Mouse (Mus musculus) activated CD4-positive, CD25-positive, alpha-beta regulatory T cell, adult 4 months (primary cell): Measurements from ENCODE around the gene Smad3. TPM values are rescaled to one million over a fixed set of nuclear protein-coding genes. Genes with fewer than 3 reads are reported as not detected.

Experiments used
- ATAC-seq: one replicate; pipeline ENCODE4 v1.8.0; 2017
- polyA plus RNA-seq, 2 experiments: library from polyadenylated mRNA; unstranded; fragments of 100-300 nt; shearing (Covaris generic); gene quantifications; one replicate each; pipeline ENCODE4 v1.2.1; 2017

Smad3 gene
- polyA plus RNA-seq, 2 experiments from 2014 or later = 15.0 to 16.8 TPM

DNA sequence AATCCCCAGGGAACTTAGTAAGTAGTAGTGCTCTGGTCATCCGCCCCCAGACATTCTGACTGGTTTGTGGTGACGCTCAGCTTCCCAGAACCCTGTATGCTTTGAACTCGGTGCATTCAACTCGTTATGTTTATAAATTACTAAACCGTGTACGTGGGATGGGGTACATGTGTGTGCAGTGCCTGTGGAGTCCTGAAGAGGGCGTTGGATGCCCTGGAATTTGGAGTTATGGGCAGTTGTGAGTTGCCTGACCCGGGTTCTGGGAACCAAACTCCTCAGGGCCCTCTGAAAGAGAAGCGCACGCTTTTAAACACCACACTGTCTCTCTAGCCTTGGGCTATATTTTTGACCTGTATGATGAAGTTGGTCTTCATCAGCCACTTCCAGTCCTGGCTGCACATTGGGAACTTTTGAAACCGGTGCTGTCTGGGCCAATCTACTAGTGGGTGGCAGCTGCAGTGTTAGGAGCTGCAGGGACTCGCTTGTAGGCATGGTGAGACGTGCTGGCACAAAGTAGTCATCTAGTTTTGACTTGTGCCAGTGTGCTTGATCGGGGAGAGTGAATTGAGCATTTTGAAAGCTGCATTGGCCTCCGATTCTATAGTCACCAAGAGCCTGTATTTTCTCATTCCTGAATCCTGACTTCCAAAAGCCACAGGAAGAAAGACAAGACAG lies 133.8 kb downstream of the Smad3 start:
- no peak for ATAC-seq

DNA sequence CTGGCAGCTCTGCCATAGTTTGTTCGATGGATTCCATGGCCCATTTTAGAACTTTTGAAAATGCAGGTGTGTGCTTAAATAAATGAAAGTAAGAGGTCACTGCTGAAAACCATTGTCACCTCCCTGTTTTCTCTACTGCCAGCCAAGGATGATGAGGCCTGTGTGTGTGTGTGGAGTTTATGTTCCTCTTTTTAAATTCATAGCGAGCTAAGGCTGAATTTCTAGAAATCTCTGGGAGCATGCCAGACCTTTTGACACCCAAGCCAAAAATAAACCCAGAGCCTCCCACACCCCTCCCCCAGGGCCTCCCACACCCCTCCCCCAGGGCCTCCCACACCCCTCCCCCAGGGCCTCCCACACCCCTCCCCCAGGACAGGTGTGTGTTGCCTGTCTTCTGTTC lies 139.8 kb downstream of the Smad3 start:
- ATAC-seq = no peak

DNA sequence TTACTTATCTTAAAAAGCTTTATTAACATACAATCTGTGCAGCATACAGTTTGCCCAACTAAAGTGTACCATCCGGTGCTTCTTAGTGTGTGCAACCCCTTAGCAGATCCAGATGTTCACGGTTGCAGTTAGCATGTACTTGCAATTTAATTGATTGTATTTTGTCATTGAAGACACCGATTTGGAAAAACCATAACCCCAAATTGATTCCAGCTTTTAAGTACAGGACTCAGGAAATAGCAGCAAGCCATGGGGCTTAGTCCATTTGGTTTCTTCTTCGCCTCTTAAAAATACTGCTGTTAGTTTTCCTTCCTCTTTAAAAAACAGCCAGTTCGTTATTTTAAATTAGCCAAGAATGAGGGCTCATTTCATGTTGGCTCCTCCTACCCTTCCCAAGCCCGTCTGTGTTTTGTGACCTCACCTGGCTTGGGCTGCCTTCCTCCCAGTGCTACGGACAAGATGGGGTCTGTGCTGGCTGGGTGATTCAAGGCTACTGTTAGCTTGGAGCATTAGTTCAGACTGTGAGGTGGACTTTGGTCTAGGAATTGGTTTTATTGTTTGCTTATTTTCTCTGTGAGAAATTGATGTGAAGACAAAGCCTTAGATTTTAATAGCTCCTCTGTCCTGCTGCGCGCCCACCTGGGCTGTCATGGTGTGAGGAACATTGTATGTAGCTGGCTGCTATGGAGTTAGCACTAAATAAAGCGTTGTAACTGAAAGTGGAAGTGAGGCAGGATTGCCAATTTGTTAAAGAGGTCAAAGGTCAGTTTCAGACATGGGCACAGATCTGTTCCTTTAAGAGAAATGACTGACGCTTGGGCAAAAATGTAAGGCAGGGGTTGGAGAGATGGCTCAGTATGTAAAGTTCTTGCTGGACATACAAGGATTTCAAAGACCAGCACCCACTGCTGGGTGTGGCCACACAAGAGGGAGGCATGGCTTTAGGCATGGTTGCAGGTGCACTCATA lies 143.5 kb downstream of the Smad3 start:
- ATAC-seq = no peak

DNA sequence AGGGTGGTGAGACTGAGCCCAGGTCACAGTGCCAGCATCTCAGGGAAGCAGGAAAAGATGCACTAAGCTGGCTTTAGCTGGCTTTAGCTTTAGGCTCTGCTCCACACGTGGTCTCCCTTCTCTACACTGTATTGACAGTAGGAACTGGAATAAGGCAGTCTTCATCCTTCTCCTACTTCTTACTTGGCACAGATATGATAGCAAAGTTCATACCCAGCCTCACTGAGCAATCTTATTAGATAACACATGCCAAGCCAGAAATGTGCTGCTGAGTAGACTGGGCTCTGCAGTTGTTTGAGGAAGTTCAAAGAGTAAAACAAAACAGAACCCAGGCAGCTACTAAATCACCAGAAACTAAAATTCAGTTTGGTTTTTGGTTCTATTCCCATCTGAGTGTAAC lies 144.2 kb downstream of the Smad3 start:
- no peak for ATAC-seq

DNA sequence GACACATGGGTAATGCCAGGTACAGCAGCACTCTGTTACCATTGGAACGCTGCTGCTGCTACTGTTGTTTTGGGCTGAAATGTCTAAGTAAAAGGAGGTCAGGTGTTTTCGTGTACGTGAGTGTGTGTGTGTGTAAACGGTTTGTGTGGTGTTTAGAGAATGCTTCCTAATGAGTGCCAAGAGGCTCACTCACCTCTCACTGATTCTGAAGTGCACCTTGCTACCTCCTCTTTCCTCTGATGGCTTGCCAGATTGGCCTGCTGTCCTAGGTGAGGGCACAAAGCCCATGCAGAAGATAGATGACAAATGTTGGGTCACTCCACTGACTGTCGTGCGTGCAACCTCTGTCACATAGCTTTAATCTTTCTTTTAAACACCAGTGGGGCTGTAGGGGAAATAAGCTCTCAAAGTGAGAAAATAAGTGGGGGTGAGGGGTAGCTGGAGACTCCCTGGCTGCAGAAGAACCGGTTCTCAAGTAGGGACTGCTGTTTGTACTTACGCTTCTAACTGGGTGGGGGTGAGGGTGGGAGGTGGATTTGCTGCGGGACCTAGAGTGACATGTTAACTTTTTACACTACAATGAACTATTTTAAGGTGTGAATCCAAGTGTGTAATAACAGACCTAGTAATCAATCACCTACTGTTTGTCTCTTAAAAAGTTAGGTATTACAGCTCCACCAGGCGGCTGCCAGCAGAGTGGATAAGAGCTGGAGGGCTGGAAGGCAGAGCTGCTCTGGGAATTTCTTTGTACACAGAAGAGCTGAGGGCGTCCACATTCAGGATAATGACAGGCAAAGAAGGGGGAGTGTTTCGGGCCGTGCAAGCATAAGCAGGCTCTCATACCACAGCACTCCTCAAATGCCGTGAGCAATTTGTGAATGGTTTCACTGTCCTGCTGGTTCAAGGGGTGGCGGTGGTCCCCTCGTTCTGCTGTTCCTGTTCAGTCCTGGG lies 145.0 kb downstream of the Smad3 start:
- ATAC-seq = no peak

DNA sequence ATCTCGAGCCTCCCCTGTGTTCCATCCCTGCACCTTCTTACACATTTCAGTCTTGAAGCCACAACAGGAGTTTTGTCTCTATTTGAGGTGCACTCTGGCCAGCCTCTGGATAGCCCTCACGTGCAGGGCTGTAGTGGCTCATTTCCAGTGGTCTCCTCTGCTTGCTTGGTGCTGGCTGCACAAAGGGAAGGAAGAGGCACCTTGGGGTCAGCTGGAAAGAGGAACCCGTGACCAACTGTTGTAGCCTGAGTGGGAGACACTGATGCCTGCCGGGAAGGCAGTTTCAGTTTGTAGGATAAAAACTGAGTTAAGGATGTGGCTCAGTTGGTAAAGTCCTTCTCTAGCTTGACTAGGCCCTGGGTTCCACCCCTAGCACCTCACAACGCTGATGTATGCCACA lies 145.8 kb downstream of the Smad3 start:
- no peak for ATAC-seq

DNA sequence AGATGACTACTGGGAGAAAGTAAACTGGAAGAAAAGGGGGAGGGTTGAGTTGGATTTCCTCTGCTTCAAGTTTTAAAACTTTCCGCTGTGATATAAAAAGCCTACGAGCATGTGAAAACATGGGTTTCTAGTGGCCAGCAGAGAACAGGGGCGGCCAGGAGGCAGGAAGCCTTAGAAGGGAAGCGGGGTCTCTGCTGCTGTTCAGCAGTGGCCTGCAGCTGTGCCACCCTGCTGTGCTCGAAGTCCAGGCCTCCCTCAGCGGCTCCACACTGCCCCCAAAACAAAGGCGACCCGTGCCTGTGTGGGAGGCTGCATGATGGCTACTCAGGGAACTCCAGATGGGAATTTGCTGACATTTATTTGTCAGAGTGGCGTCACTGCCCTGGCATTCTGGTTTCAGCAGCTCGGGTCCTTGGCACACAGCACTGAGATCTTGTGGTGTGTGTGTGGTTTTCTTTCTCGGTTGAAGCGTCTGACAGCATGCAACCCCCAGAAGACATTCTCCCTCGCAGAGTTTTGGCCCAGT lies 146.9 kb downstream of the Smad3 start:
- ATAC-seq = no peak

DNA sequence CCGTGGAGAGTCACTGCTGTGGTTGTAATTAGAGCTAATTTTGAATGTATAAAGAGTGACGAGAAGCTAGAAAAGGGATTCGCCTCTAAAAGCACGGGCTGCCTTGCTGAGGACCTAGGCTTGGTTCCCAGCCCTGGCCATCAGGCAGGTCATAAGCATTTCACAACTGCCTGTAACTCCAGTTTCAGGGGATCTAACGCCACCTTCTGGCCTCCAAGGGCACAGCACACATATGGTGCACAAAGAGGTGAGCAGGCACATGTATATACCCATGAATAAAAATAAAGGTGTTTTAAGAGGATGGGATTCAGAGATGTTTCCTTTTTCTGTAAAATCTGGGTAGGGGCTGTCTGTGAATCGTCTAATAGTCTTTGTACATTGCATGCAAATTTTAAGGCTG lies 147.6 kb downstream of the Smad3 start:
- no peak for ATAC-seq

DNA sequence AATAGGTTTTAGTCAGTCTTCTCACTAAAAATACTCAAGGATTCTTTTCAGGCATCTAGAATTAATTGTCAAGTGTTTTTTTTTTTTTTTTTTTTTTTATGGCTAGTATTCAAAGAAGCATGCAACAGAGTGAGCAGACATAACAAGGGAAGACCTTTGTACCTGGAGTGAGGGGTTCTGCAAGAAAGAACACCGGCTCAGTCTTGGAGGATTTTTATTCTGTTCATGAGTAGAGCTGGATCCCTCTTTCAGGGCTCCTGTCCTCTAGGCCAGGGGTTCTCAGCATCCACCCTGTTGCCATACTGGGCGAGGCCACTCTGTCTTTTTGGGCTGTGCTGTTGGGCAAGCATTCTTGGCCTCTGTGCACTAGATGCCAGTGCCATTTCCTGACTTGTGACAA lies 148.0 kb downstream of the Smad3 start:
- no peak for ATAC-seq

DNA sequence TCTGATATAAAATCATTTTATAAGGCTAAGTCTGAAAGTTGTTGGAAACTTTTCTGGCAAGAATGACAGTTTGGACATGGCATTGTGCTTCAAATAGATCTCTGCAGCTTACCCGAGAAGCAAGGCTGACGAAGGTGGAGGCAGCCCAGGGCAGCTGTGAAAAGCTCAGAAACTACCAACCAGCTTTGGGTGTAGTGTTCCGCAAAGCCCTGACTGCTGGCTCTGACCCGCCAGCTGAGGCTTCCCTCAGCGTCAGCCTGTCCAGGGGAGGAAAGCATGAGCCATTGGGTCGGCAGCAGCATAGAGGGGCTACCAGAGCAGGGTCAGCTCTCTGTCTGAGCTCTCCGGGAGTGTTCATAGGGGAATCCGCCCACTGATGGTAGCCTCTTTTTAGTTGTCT lies 148.5 kb downstream of the Smad3 start:
- ATAC-seq = no peak

DNA sequence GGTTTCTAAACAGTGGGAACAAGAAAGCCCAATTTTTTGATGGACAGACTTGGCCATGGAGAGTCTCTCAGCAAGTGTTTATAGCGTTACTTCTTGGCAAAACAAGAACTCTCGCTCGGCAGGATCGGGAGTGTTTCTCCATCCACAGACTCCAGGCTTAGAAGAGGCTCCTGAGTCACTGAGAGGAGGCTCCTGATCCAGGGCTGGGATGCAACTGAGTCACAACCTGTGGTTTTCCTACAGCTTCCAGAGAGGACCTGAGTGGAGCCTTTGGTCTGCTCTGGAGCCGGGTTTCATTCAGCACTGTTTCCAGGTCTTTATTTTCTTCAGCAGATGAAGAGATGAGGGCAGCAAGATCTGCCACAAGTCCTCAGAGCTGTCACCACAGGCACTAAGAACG lies 149.8 kb downstream of the Smad3 start:
- no peak for ATAC-seq

DNA sequence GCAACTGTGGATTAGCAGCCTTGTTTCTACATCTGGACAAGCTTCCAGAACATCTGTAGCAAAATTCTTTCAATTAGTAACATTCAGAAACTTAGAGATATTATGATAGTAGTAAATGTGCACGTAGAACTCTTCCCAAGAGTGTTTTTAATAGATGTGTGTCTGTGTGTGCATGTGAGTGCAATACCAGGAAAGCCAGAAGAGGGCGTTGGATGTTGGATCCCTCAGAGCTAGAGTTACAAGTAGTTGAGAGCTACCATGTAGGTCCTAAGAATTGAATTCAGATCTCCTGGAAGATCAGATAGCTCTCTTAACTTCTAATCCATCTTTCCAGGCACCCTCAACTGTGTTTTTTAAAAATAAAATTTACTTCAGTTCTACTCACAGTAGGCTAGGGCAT lies 151.2 kb downstream of the Smad3 start:
- no peak for ATAC-seq

DNA sequence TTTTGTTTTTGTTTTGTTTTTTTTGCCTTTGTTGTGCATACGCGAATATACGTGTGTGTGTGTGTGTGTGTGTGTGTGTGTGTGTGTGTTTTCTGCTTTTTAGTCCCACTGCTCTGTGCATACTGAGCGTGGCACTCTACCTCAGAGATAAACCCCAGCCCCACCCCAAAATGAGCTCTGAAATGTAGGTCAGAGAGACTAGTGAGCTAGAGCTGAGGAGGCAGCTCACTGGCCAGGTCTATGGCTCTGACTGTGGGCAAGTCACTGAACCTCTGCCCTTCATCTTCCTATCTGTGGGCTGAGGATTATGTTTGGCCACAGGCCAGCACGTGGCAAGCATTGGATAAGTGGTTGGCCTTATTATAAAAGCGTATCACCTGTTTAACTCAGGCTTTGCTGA lies 153.9 kb downstream of the Smad3 start:
- ATAC-seq = no peak

DNA sequence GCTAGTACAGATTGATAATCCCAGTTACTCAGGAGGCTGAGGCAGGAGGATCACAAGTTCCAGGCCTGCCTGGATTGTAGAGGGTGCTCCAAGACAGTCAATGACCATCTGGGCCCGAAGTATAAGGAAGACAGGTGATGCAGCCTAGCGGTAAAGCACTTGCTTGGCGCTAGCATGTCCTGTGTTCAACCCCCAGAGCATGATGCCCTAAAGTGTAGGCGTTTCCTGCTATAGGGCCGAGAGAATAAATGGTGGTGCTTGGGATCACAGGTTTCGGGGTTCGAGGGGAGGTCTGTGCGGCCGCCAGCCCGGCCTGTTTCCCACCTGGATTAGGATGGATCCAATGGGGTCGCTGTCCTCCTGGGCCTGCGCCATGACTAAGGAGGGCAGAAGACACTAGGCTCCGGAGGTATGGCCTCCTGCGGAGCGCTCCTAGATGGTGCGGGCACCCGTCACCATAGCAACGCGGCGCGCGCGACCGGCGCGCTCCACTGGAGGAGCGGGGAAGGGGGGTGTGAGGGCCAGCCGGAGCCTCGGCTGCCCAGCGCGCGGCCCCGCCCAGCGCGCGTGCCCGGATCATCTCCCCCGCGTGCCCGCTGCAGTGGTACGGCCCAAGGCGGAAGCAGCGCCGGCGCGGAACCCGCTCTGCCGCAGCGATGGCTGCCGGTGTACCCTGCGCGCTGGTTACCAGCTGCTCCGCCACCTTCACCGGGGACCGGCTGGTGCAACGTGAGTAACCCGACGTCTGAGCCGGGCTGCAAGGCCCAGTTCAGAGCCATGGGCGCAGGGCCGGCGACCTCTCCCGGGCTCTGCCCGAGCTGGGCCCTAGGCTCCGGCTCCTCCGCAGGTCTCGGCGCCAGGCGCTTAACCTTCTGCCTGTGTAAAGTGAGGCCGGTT lies 155.5 kb downstream of the Smad3 start, which contains the start of the genes Iqch and Aagab:
Gene Iqch, minus strand, starts transcription at position 451 of the 897 bp plus-strand sequence.
Gene Aagab, plus strand, starts transcription at position 618 of the 897 bp plus-strand sequence.
- ATAC-seq = peak; percentile 98

Other genes with a start within 250 kb of the Smad3 start
- gene Iqch, start 155.5 kb downstream of the Smad3 start, polyA plus RNA-seq = not detected
- 10 to 100 TPM; 37.0 to 38.5 TPM for gene Aagab, start 155.3 kb downstream of the Smad3 start, polyA plus RNA-seq